8 mouse cellular contexts compared by ENCODE assay signal in genomic region chr12:50648671-50649541, GRCm38 (mm10). TPM values are rescaled to one million over a fixed set of nuclear protein-coding genes. Genes with fewer than 3 reads are reported as not detected.
A peak's percentile ranks its signal among the peaks of the same experiment; 100 is the strongest.
DNase-seq lines count a peak whose midpoint lies in the region; ATAC-seq and TF ChIP-seq lines count a peak whose summit lies in the region.

Gene Prkd1 (minus strand): TSS chr12:50649098.

- DNase-seq in Patski (ENCODE audit: low read depth, low spot score), result no peak
- peak; percentile 75 to 79 for DNase-seq in cerebellum, postnatal 10 days
- DNase-seq in frontal cortex, postnatal 14 days (ENCODE audit: low spot score in 2 of 2), result peak; percentile 17 to 37
- peak; percentile 78 for DNase-seq in heart, postnatal 4 days
- peak; percentile 18 to 31 for DNase-seq in layer of hippocampus, adult 8-10 months (ENCODE audit: low spot score in 2 of 2)
- DNase-seq in lung, adult 18-20 months, result peak; percentile 79 to 85
- peak; percentile 50 for DNase-seq in ovary, postnatal 10 days (ENCODE audit: low spot score)

- in situ Hi-C loops in Patski (cut with MboI; ENCODE audit: low pct_unique_long_range_greater_than_20kb), result no loop called here

- no peak for TF ChIP-seq CTCF in Patski (IDR thresholded peaks at IDR 0.05)

- ATAC-seq in Patski, result peak; percentile 93
- ATAC-seq in monocyte, adult 5-6 weeks (replicated peaks; ENCODE audit: insufficient number of reproducible peaks, low FRiP score, low TSS enrichment, poor library complexity, severe bottlenecking), result no peak

- H3K27me3 ChIP-seq in Patski, result no peaks in the 10 kb centered on the region

- POLR2A ChIA-PET in Patski (lab: Charles Lee), result no interaction called here

- CTCF ChIA-PET in Patski (lab: Charles Lee), result no interaction called here

RNA-seq across cellular contexts. Expression of gene Prkd1, which starts in this region (rescaled TPM):
- 12.1 TPM for polyA plus RNA-seq in Patski (2021)
- 1 to 10 TPM; 9.4 TPM for total RNA-seq in heart, postnatal 4 days (2021)
- total RNA-seq in layer of hippocampus, adult 8-10 months (2022), result 10 to 100 TPM; 13.0 to 14.7 (median 13.9) TPM
- total RNA-seq in monocyte, adult 5-6 weeks (2017), result not detected in 3 replicates

Comparison
In these comparisons a context has a peak if more than half of its experiments do, and no peak if none do; other contexts are left out.
1. RNA of gene Prkd1 (total RNA-seq): 13.0 to 14.7 TPM in layer of hippocampus, adult 8-10 months and 9.4 TPM in heart, postnatal 4 days; not detected in monocyte, adult 5-6 weeks; every median in the first group is over 10 times any median in the second.